Mouse (Mus musculus): ENCODE measurements around the gene Uimc1. TPM values are rescaled to one million over a fixed set of nuclear protein-coding genes. Genes with fewer than 3 reads are reported as not detected.

Gene Uimc1
- total RNA-seq, 2 experiments from 2014 or later, result 24.9 to 28.5 TPM

DNA sequence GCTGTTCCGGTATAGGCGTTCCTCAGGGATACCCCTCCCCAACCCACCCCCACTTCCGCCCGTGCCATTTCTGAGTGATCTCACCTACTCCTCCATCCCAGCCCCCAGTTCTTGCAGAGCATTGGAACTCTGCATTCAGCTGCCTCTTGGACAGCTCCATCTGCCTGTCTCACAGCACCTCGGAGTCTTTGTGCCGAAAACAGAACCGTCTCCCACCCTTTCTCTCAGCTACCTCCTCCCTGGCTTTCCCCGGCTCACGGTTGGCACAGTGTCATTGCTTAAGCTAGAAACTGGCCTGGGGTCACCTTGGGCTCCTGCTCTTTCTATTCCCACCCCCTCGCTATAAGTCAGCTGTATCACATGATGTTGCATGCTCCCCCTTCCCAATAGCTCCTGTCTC is 99.7 kb downstream of the Uimc1 start:
- no peak for DNase-seq (ENCODE audit: low spot score in 2 of 2)

DNA sequence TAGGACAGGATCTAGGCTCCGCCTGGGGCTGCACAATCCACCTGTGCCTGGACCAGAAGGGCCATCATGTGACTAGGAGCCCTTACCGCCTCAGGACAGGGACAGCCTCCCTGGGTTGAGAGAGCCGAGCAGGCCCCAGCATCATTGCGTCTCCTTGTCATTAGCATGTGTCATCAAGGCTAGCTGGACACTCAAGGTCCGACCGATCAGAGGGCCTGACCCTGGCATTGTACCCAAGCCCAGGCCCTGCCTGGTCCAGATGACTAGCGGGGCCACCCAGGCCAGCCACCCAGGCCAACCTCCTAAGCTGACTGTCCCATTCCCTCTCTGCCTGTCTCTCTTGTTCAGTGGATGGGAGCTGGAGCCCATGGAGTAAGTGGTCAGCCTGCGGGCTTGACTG is 102.5 kb downstream of the Uimc1 start:
- no peak for DNase-seq (ENCODE audit: low spot score in 2 of 2)

DNA sequence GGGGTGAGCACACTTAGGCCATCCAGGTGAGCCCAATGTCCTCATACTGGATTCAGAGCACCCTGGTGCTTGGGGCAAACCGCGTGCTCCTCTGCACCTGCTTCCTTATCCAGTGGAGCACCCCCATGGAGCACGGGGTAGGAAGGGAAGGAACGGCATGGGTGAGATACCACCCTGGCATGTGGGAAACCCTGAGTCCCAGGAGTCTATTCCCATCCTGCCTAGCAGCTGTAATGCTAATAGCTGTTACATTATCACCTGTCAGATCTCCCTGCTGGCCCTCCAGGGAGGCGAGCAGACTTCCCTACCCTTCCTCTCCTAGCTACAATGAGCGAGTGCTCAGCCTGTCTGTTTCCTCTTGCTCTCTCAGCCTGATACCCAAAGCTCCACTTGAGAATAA is 104.9 kb downstream of the Uimc1 start:
- DNase-seq (ENCODE audit: low spot score in 2 of 2), result no peak

DNA sequence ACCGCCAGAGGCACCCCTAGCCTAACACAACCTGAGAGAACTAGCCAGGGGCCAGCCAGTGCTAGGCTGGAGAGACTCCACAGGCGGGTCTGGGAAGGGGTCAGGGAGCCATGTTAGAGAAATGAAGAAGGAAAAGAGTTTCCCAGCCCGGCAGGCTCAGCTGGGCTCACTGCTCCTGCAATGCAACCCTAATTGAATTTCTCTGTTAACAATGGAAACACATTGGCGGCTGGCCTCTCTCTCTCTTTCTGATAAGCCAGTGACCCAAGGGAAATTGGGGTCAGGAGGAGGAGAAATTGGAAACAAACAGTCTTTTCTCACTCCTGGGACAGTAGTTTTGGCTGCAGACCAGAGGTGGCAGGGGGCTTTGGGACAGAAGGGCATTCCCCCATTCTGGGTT is 105.5 kb downstream of the Uimc1 start:
- DNase-seq (ENCODE audit: low spot score in 2 of 2), result no peak

DNA sequence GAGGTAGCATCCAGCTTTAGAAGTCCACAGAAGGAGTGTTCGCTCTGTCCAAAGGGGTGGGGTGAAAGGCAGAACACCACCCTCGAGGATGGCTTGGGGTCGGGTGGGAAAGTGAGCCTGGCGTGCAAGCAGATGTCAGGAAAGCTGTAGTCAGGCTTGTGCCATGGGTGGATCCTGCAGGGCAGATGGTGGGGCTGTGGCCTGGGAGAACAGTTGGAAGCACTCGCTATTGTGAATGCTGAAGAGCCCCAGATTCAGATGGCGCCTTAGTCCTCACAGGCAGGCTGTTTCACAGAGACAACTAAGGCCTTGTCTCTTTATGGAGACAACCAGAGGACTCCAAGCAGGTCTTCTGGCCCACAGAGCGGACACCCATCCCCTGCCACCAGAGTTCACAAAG is 107.9 kb downstream of the Uimc1 start:
- no peak for DNase-seq (ENCODE audit: low spot score in 2 of 2)

DNA sequence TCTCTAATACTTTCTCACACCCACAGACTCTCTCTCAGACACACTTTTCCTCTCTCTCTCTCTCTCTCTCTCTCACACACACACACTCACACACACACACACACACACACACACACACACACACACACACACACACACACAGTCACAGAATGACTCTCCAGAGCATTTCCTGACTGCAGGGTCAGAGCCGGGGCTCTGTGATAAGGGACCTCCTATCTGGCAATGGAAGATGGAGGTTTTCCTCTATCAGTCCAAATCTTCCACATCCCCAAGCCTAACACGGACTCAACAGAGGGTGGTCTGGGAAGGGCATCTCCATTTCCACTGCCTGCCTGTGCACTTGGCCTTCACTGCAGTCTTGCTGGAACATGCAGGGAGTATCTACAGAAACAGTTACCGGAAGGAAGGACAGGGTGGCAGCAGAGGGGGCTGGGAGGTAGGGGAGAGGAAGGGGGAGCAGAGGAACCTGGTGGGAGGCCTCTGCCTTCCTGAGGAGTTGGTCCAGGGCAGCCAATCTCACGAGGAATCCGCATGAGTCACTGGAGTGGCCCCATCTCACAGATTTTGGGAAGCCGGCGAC is 111.8 kb downstream of the Uimc1 start:
- no peak for DNase-seq (ENCODE audit: low spot score in 2 of 2)

DNA sequence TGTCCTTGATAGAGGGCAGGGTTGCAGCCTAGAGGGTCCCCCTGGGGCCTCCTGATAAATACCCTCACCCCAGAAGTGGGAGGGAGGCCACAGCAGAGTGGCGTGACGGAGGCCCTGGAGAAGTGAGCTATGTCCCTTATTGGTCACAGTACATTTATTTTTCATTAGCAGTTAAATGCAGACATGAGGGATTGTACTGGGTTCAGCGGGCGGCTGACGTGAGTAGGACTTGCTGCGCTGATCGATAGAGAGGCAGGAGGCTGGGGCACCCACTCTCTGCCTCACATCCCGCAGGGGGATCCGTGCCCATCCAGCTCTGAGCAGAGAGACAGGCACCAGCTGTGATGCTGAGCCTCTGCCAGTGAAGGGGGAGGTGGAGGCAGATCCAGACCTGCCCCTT is 112.7 kb downstream of the Uimc1 start:
- DNase-seq (ENCODE audit: low spot score in 2 of 2), result no peak

DNA sequence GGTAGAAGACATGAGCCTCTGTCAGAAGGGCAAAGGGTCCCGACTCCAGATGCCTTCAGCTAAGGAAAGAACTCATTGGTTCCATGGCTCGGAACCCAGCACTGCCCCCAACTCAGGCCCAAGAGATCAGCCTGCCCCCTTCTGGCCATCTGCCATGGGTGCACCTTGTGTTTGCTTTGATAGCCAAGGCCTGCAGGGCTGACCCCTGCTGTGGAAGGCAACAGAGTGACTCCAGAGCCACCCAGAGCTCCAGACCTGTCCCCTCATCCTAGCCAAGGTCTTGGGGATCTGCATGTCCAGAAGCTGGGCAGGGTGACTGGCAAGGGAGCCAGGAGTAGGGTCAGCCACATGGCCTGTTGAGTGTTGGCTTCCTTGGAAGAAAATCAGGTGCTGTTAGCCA is 116.5 kb downstream of the Uimc1 start:
- no peak for DNase-seq (ENCODE audit: low spot score in 2 of 2)

DNA sequence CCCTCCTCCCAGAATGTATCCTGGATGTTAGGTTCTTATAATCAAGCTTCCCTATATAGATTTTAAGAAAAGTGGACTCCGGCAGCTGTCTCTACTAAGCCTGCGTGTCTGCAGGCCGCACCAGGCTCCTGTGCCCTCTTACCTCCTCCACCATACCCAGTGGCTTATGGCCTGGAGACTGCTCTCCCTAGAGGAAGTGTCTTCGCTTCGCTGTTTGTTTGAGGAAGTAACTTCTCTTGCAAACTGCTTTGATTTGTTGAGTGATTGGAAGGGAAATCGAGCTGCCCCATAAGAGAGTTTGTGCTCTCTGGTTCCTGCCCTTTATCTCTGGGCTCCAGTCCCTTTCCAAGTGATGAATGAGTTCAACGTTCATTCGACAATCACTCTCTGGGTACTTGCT is 117.1 kb downstream of the Uimc1 start:
- no peak for DNase-seq (ENCODE audit: low spot score in 2 of 2)

DNA sequence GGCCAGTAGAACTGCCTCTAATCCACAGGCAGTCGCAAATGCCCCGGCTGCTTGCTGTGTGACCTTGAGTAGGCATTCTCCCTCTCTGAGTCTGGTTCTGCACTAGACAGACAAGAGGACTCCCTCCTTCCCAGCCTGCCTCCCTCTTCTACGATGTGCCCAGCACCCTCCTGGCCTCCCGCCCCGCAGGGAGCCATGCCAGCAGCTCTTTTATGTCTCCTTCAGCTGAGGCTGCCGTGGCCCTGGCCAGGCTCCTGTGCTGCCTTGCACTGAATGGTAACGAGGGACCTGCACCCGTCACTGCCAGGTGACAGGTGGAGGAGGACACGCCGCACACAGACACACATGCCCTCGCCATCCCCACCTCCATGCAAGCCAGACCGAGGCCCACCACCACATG is 119.1 kb downstream of the Uimc1 start:
- no peak for DNase-seq (ENCODE audit: low spot score in 2 of 2)

DNA sequence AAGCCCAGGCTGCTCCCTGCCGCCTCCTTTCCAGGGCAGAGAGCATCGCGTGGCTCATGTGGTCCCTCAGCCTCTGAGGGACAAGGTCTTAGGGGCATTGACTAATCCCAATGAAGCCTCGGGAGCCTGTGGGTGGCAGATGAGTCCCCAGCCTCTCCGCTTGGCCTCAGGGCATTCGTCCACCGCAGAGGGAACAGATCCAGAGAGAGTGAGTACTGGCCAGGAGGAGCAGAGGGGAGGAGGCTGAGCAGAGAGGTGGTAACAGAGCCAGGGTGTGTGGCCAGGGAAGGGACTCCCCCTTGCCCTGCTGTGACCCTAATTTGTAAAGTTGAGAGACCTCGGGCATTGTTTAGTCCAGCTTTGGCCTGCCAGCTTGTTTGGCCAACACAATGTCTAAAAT is 121.3 kb downstream of the Uimc1 start:
- DNase-seq (ENCODE audit: low spot score in 2 of 2), result no peak

Other genes starting within 250 kb of the Uimc1 start
- 1 to 10 TPM; 5.0 to 6.0 TPM for gene Unc5a, start 150.9 kb downstream of the Uimc1 start, total RNA-seq (2021)
- gene Hk3, start 78.9 kb downstream of the Uimc1 start, total RNA-seq (2021), result 1 to 10 TPM; 2.3 to 2.8 TPM
- gene Zfp346, start 5.0 kb upstream of the Uimc1 start, total RNA-seq (2021), result 10 to 100 TPM; 22.2 to 24.2 TPM
- not detected for gene Gm17617, start 33.2 kb upstream of the Uimc1 start, total RNA-seq (2021)
- gene Fgfr4, start 52.3 kb upstream of the Uimc1 start, total RNA-seq (2021), result 10 to 100 TPM; 46.1 to 46.6 TPM
- gene Nsd1, start 109.5 kb upstream of the Uimc1 start, total RNA-seq (2021), result 100 to 1,000 TPM; 114 to 127 TPM
- 100 to 1,000 TPM; 120 to 136 TPM for gene Prelid1, start 220.2 kb upstream of the Uimc1 start, total RNA-seq (2021)
- gene Rab24, start 221.6 kb upstream of the Uimc1 start, total RNA-seq (2021), result 10 to 100 TPM; 48.4 to 53.9 TPM
- 10 to 100 TPM; 15.3 to 18.7 TPM for gene Mxd3, start 229.5 kb upstream of the Uimc1 start, total RNA-seq (2021)